Mouse (Mus musculus): ENCODE measurements around the gene Atf3. TPM values are rescaled to one million over a fixed set of nuclear protein-coding genes. Genes with fewer than 3 reads are reported as not detected.
A peak's percentile ranks its signal among the peaks of the same experiment; 100 is the strongest.

Gene Atf3
- total RNA-seq, 2 experiments from 2014 or later = 6.0 to 30.7 TPM

DNA sequence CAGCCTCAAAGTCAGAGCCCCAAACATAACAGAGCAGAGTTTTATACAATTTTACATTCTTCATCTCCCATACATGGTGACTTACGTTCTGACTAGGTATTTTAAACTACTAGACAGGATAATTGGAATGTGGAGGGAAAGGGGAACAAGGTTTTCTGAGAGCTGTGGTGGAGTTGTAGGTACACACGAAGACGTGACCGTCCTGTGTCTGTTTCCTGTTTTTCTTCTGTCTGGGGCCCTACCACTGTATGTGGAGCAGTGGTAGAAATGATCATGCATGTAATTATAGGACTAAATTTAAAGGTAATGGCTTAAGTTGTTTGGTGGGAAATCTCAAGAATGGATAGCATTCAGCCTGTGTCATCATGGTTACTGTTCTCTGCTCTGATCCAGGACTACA is 17.0 kb upstream of the Atf3 start:
- DNase-seq (ENCODE audit: low spot score in 2 of 2) = no peak

DNA sequence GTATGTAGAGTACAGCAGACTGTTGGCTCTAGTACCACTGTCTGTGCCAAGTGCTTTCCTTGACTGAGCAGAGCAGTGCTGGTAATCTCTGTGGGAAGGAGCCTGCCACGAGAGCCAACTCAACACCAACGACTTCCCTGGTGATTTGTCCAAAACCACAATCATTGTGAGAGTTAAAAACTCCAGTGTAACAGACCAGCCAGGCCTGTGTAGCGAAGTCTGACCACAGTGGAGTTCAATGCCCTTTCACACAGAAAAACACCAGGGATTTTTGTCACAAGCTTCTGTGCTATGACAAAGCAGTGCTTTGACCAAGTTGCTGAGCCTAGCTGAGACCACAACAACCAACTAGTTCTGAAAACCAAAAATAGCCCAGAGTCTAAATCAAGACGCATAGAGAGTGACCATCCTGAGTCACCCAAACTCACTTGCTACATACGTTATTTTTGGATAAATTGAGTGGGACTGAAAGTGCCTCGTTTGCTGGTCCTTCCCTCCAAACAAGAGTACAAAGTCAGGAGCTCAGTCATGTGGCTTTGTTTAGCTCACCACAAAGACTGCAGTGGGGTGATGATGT is 12.6 kb upstream of the Atf3 start:
- no peak for DNase-seq (ENCODE audit: low spot score in 2 of 2)

- DNase-seq (ENCODE audit: low spot score in 2 of 2) = no peak
These were observed 8.7 kb upstream of the Atf3 start for GRCm38 (mm10) chr1:191226570-191226969.

GRCm38 (mm10) chr1:191225771-191226170 is 7.9 kb upstream of the Atf3 start:
- no peak for DNase-seq (ENCODE audit: low spot score in 2 of 2)

- DNase-seq (ENCODE audit: low spot score in 2 of 2) = no peak
These were observed 7.3 kb upstream of the Atf3 start for GRCm38 (mm10) chr1:191224981-191225703.

DNA sequence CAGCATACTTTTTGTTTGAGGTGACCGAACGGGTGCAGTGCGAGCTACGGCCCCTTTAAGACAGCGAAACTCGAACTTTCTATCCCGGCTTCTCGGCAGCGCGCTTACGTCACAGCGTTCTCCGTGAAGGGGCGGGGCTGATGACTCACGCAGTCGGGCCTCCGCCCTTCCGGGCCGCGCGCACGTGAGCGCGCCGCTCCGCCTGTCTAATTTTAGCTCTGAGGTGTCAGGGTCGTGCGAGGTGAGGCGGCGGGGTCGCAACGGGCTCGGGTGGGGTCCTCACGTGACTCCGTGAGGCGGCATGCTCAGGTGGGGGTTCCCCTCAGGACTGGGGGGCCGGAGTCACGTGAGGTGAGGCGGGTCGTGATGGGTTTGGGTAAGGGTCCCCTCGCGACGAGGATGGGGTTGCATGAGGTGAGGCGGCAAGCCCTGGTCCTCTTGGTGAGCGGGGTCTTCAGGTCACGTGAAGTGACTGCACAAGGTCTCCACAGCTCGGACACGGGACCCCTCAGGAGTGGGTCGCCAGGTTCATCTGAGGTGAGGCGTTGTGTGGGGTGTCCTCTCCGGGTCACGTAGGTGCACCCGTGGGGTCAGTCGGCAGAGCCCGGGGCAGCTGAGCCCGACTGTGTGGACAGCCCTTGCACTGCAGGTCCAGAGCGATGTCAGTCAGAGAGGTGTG is 6.6 kb upstream of the Atf3 start:
- peak; percentile 95 to 96 for DNase-seq (ENCODE audit: low spot score in 2 of 2)

DNA sequence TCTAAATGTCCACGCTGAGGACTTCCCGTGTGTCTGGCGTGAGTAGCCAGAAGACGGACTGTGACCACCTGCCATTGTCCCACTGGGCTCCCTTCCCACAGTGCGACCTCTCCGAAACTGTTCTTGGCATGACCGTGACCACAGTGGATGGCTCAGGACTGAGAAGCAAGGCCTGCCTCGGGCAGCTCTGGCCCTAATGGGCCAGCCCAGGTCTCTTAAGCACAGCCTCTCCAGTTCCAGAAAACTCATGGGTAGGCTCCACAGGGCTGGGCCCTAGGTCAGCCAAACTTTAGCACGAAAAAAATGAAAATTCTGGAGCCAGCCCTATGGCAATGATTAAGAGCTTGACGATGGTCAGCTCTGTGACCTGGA is 6.1 kb upstream of the Atf3 start:
- peak in 1 of 2 experiments; percentile 32 for DNase-seq (ENCODE audit: low spot score in 2 of 2)

GRCm38 (mm10) chr1:191222031-191222430 is 4.2 kb upstream of the Atf3 start:
- peak; percentile 39 to 74 for DNase-seq (ENCODE audit: low spot score in 2 of 2)

DNA sequence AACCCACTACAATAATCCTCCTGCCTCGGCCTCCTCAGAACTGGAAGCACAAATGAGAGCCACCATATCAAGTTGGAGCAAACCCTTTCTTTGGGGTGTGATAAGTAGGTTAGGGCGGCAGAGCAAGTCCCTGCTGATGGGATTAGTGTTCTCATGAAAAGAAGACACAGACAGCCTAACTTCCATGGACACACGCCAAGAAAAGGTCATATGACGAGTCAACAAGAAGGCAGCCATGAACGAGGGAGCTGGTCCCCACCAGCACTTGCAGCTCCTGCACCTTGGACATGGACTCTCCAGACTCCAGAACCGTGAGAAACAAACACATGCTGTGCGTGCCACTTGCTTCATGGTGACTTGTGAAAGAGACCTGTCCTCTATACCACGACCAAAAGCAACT is 2.7 kb upstream of the Atf3 start:
- no peak for DNase-seq (ENCODE audit: low spot score in 2 of 2)

DNA sequence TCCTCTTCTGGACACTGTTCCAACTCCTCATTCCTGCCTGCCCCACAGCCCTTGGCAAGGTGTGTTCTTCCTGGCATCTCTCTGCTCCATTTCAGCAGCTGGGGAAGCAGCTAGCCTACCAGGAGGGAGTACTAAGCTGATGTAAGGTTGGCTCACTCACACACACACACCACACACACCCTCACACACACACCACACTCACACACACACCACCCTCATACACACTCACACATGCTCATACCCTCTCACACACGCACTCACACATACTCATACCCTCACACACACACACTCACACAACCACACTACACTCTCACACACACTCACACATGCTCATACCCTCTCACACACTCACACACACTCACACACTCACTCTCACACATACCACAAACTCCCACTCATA is 1.9 kb upstream of the Atf3 start:
- no peak for DNase-seq (ENCODE audit: low spot score in 2 of 2)

GRCm38 (mm10) chr1:191218583-191218982 is 744 bp upstream of the Atf3 start:
- DNase-seq (ENCODE audit: low spot score in 2 of 2) = no peak

- DNase-seq (ENCODE audit: low spot score in 2 of 2) = peak in 1 of 2 experiments; percentile 51
These were observed 1.8 kb downstream of the Atf3 start for GRCm38 (mm10) chr1:191215776-191216661.

DNA sequence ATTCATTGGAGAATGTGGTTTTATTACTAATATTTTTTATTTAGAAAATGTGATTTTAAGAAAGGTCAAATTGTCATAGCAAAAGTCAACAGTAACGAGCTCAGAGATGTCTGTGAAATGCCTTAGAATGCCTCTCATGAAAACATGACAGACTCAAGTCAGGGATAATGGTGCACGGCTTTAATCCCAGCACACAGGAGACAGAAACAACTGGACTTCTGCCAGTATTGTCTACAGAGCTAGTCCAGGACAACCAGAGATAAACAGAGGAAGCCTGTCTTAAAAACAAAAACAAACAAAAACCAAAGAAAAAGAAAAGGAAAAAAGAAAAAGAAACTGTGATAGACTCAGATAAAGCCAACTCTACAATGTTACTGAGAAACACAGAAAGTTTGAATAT is 6.7 kb downstream of the Atf3 start:
- DNase-seq (ENCODE audit: low spot score in 2 of 2) = no peak

GRCm38 (mm10) chr1:191205791-191206190 is 12.0 kb downstream of the Atf3 start:
- DNase-seq (ENCODE audit: low spot score in 2 of 2) = no peak

DNA sequence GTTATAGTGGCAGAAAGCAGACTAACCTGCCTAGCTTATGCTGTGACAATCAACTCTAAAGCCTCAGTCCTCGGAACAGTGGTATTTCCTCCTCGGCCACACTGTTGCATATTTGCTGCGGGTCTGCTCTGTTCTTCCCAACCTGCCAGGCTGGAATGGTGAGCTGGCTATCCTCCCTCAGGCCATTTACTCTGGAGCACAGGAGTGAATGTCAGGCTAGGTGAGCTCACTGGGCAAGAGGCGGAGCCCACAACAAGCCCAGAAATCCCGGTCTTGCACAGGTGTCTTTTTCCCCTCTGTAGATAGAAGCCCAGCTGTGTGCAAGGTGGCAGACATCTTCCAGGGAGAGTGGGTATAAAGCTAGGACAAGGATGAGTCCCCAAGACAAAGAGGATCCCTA is 13.0 kb downstream of the Atf3 start:
- no peak for DNase-seq (ENCODE audit: low spot score in 2 of 2)

- DNase-seq (ENCODE audit: low spot score in 2 of 2) = no peak
These were observed 14.3 kb downstream of the Atf3 start for GRCm38 (mm10) chr1:191203496-191203895.

DNA sequence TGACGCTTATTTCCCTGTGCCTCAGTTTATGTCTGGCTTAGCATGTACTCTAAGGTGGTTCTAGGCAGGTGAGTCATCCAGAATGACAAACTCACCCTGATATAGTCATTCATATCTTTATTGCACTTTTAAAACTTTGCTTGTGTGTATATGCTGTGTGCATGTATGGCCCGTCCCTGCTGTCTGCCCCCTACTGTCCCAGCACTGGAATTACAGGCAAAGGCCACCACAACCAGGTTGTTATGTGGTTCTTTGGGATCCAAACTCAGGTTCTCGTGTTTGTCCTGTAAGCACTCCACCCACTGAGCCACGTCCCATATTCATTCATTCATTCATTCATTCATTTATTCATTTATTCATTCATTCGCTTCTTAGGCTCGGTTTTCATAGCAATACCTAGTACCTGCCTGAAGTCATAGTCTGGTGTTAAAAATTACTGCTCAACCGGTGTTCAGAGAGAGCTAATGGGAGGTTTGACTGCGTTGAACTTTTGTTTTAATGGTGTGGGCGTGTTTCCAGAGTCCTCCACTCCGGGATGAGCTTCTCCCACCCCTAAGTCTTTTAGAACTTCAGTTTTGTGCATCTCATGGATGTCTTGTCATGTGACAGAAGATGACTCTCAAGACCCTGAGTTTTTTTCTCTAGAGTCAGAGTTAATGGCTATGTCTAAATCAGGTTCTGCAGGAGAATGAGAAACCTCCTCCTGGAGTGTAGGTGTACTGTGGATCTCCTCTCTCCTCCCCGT is 15.5 kb downstream of the Atf3 start:
- no peak for DNase-seq (ENCODE audit: low spot score in 2 of 2)

- no peak for DNase-seq (ENCODE audit: low spot score in 2 of 2)
These were observed 16.8 kb downstream of the Atf3 start for GRCm38 (mm10) chr1:191200816-191201602.

- no peak for DNase-seq (ENCODE audit: low spot score in 2 of 2)
These were observed 19.9 kb downstream of the Atf3 start for GRCm38 (mm10) chr1:191197916-191198315.

DNA sequence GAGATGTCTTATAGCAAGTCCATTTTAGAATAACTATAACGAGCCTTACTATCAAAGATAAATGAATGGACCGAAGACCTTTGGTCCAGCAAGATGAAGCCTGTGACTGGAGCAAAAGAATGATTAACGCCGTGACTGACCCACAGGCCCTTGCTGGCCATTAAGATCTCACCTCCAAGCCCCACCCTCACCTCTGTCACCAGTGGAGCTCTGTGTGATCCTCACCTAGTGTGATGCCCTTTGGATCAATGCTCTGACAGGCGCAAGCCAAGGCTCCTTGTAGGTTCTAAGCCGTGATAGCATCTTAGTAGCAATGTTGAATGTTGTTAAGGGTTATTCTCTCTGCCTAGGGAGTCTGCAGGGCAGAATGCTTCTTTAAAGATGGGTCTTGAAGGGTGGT is 21.8 kb downstream of the Atf3 start:
- DNase-seq (ENCODE audit: low spot score in 2 of 2) = no peak
